Mouse (Mus musculus) ovary, postnatal 36 days (tissue): ENCODE data around the gene Fam43a.

Source experiments
- DNase-seq: peaks from one replicate; pipeline ENCODE4 v3.0.0; 2022; ENCODE audit warnings: low spot score, mixed read lengths

Fam43a gene

DNA sequence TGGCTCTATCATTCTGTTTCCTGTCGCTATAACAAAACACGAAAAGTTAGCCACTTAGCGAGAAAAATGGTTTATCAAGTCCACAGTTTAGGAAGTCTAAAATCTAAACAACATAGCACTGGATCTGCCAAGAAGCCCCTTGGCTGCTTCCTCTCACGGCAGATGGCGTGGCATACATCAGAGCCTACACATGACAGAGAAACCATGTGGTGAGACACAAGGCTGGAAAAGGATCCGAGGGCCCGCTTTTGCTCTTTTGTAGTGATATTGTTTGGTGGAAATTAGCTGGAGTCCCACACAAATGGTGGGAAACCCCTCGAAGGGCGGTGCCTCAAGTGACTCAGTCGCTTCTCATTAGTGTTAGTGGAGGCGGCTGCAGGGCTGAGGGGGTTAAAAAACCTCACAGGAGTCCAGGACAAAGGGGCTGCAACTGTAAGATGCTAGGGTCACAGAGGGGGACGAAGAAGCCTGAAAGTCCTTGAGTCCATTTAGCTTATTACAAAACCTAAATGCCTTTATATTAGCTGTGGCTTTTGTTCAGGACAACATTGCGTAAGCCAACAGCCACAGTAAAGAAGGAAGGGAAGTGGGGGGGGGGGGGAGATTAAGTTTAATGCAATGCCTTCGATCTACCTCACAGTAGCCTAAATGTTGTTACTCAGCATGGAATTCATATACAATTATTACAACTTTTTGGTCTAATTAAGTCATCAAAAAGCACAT lies 3.5 kb upstream of the Fam43a start:
- no peak for DNase-seq

DNA sequence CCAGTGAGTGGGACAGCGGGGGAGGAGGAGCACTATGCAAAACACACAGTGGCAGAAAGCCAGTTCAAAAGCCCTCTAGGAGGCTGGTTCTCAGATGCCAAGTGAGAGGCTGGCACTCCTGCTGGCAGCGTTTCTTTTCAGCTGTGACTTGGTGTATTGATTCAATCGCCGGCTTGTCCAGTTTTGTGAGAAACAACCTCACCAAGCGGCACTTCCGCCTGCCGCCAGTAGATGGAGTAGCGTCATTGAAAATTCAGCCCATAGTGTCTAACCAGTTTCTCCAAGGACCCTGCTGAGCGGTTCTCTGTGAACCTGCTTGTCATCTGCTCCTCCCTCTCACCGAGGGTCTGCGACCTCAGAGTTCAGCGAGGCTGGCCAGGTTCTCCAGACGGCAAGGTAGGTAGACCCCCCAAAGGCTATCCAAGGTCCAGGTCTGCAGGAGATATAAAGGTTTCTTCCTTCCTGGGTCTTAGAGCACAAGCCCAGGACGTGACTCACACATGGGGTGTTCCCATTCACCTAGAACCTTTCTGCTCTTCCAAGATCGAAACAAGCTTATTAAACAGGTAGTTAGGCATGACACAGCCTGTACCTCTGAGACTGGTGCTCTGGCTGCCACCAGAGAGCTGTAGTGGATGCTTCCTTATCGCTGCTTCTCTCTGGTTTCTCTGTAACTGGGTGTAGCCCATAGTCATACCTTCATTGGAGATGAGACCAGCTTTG lies 2.4 kb upstream of the Fam43a start:
- DNase-seq: peak; percentile 86

DNA sequence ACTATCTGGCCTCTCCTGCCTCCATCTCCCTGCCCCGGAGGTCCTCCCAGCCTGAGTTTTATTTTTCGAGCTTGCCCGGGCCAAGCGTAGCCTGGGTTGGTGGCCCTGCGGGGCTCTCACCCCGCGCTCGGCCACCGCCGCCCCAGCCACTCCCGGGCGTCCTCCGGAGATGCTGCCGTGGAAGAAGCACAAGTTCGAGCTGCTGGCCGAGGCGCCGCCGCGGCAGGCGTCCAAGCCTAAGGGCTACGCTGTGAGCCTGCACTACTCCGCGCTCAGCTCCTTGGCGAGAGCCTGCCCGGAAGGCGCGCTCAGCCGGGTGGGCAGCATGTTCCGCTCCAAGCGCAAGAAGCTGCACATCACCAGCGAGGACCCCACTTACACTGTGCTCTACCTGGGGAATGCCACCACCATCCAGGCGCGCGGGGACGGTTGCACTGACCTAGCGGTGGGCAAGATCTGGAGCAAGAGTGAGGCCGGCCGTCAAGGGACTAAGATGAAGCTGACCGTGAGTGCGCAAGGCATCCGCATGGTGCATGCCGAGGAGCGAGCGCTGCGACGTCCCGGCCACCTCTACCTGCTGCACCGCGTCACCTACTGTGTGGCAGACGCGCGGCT lies 1.0 kb downstream of the Fam43a start:
- peak; percentile 67 for DNase-seq

DNA sequence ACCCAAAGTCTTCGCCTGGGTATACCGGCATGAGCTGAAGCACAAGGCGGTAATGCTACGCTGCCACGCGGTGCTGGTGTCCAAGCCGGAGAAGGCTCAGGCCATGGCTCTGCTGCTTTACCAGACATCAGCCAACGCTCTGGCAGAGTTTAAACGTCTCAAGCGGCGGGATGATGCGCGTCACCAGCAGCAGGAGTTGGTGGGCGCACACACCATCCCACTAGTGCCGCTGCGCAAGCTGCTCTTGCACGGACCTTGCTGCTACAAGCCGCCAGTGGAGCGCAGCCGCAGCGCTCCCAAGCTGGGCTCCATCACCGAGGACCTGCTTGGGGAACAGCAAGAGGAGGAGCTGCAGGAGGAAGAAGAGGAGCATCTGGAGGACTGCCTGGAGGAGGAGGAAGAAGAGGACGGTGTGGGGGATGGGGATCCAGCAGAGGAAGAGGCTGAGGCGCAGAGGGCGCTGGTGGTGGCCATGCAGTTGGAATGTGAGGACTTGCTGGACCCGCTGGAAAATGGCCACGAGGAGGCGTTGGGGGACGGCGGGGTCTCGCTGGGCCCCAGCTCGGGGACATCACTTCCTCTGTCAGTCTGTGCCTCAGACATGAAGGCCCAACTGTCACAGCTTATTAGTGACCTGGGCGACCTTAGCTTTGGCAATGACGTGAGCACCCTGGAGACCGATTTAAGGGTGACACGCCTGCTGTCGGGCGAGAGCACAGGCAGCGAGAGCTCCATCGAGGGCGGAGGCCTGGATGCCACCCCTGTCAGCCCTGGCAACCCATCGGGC lies 1.7 kb downstream of the Fam43a start:
- peak; percentile 45 for DNase-seq

DNA sequence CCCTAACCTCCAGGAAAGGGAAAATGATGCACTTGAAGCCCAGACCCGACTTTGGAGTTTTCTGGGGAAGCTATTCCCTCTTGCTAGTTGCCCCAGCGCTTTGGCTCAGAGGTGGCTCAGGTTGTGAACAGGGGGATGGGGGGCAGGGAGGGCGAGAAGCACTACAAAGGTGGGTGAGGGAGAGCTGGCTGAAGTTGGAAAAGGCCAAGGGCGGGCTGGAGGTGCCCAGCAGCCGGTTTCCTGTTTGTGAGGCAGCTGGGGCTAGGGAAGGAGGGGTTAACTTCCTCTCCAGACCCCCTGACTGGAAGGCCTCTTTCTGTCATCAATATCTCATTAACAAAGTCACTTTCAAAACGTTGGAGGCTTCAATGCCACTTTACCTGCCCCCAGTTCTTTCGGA lies 2.4 kb downstream of the Fam43a start:
- no peak for DNase-seq

DNA sequence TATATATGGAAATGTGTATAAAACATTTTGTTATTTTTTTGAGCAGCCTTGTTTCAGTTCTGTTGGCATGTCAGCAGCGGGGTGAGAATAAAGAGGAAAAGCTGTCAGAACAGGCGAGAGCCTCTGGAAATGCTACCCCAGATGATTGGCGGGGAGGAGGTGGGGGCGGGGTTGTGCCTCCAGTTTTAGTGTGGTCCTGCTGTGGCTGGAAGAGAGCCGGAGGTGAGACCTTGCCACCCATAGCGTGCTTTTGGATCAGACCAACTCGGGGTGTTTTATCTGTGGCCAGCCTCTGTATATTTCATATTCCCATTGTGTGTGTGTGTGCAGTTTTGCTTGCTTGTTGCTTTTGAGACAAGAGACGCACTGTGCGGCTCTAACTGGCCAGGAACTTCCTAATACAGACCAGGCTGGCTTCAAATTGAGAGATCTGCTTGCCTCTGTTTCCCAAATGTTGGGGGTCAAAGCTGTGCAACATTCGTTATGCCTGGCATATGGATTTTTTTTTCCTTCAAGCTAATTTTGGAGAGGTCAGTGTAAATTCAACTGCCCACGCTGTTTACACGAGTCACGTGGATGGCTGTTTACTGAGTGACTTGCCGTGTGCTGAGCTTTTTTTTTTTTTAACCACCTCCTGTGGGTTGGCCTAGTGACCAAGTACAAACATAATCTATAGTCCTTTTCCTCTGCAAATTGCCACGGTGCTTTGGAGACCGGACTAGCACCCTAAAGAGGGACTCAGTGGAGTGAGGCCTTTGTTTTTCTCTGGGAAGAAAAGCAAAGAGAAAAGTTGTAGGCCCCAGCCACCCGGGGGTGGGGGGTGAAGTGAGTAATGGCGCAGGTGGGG lies 3.4 kb downstream of the Fam43a start:
- DNase-seq: no peak

DNA sequence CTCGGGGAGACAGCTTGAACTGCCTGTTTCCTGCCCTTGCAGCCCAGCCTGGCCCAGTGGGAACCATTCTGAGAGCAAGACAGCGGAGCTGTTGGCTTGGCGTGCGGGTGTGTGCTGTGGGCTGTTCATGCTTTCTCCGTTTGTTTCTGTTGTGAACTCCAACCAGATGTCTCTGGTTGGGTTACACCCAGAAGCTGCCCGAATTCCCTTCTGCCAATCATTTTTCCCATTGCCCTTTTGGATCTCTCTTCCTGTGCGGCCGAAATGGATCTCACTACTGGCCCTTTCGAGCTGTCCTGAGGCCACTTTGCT lies 4.0 kb downstream of the Fam43a start:
- DNase-seq: no peak

DNA sequence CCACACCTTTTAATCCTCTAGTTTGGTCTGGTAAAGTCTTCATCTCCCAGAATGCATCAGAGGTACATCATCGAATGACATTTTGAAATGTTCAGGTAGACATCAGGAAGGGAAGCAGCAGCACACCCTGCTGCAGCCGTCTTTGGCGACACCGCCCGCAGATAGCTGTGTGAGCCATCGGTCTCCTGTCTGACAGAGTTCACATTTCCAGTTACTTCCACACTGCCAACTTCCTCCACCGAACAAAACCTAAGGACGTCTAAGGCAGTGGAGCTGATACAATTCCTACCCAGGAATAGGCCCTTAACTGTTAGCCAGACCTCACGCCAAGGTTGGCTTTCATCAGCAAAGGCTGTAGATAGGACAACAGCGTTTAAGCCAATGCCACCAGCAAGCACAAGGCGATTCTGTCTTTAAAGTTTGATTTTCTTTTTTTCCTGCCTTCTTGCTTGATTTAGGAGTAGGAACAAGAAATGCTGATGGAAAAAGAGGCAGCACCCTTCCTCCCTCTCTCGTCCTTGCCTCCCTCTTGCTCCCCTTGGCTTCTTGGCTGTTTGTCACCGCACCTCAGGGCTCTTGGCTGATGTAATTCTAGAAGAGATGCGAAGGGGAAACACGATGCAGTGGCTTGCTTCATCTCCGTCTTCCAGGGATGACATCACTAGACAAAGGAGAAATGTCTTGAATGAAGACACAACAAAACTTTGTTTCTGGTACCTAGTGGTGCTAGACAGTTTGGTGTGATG lies 4.7 kb downstream of the Fam43a start:
- DNase-seq: no peak

DNA sequence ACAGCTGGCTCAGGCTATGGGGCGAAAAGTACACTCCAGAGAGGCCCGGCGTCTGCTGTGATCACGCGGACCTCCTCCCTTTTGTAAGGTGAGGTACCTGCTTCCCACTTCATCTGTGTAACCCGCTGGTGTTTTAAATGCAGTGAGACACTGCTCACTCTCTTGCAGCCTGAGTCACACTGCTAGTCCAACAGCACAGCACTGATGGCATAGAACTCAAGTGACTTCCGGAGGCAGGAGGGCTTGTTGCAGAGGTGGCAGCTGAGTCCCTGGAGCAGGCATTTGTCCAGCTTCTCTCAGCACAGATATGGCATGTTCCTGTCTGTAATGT lies 5.2 kb downstream of the Fam43a start:
- no peak for DNase-seq

DNA sequence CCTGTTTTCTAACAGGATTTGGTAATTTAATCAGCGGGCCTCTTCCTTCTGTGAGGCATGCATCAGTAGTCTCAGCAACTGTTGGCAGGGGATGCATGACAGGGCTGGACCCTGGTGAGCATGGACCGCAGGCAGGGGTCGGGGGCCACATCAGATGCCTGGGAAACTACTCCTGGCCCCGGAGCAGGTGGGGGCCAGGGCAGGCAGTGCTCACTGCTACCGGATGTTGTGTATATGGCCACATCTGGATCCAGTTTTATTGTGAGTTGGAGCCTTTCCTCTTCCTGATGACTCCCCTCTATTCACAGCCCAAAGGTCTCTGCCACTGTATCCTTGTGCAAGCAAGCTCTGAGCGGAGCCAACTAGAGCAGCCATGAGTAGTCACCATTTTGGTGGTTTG lies 6.0 kb downstream of the Fam43a start:
- DNase-seq: no peak

DNA sequence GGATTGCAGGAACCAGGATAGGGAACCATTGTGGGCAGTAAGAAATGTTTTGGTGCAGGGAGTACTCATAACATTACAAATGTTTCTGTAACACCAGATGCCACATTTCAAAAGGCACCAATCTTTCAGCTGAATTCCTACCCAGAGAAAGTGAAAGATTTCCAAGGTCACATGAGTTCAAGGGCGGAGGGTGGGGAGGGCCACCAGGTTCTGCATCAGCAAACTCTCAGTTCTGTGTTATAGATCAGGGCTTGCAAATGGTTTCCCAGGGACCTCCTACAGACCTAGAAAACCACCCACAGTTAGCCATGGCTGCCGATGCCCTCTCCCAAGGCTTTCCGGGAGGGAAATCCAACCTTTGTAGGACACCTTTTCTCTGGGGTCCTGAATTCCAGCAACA lies 8.3 kb downstream of the Fam43a start:
- DNase-seq: no peak

DNA sequence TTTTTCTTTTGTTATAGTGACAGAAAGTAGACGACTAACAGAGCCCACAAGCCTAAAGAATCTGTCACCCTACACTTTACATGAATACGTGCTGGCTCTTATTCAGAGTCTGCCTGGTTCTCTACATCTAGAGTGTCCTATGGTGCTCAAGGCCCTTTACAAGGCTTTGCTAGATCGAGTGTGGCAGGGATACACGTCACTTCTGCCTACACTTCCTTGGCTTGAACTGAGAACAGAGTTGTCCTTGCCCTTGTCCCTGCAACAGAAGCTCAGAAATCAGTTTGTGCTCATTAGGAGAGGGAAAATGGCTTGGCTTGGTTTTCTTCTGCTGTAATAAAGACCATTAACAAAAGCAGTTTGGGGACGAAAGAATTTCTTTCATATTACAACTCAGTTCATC lies 11.8 kb downstream of the Fam43a start:
- DNase-seq: no peak

DNA sequence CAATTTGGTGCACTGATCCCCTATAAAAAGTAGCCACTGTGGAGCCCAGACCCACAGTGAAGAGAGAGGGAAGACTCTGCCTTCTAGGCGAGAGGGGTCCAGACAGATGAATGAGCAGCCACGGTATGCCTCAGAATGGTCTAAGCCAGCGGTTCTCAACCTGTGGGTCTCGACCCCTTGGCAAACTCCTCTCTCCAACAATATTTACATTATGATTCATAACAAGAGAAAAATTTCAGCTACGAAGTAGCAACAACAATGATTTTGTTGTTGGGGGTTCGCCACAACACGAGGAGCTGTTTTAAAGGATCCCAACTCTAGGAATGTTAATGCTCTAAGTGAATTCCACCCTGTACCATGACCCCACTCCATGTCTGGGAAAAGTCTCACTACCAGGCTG lies 13.6 kb downstream of the Fam43a start:
- no peak for DNase-seq

DNA sequence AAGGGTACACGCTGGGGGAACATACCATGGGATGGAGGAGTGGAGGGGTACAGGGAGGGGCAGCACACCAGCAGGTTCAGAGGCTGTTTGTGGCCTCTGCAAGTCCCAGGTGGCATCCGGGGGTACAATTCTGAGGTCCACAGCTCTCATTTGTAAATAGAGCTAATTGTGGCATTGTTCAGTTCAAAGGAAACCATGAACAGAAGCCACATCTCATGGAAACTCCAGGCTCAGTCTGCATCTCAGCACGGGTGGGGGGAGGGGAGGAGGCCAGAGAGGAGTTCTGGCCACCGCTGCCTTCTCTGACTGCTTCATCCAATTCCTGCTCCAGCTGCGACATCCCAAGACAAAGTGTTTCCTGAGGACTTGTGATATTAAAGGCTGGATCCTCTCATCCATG lies 14.6 kb downstream of the Fam43a start:
- no peak for DNase-seq

DNA sequence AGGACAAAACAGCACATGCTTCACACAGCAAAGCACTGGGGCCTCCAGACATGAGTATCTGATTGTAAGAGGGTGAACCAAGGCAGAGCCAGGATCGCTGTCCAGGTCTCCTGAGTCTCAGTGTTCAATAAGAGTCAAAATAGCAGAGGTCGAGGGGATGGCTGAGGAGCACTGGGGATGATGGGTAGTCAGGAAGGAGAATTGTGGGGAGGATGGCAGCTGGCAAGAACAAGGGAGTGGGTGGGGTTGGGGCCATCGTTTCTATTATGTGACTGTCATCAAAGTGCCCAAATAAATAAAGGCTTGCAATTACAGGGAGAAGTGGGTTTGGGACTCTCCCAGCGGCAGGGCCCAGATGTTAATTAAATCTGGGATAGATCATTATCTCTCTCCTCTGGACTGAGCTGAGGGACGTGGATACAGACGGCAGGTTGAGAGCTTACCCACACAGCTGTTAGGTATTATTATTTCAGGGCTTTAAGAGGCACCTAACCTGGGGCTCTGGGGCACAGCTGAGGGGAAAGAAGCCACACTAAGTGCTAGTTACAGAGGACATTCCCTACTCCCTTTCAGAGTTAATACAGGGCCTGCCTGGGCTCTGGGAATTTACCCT lies 15.3 kb downstream of the Fam43a start:
- no peak for DNase-seq

DNA sequence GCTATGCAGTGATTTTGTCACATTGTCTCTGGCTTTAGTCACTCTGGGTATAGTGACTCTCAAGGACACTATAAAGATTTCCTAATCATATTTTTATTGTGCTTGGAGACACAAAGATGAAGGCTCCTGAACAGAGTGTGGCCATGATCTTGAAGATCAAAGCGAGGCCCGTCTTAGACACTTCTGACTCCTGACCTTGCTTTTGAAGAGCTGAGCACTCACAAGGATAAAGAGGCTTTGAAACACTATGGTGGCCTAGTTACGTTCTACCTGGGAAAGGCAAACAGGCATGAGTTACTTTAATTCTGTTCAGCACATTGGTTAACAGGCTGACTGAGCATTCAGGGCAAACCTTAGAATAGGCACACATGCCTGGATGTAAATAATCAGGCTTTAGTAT lies 16.8 kb downstream of the Fam43a start:
- DNase-seq: no peak

DNA sequence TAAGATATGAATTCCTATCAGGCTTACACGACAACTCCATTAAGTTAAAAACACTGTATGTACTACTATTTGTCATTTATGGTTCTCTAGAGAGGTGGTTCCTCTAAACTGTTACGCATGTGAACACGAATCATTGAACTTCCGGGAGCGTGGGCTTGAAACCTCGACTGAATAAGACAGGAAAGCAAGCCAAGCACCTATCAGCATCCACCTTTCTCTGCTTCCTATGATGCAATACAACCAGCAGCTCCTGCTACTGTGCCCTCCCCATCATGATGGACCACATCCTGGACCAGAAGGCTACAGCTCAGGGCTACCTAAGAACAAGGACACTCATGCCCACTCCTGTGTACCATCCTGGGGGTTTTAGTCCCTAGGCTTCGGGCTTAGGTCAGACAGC lies 24.1 kb downstream of the Fam43a start:
- DNase-seq: no peak

DNA sequence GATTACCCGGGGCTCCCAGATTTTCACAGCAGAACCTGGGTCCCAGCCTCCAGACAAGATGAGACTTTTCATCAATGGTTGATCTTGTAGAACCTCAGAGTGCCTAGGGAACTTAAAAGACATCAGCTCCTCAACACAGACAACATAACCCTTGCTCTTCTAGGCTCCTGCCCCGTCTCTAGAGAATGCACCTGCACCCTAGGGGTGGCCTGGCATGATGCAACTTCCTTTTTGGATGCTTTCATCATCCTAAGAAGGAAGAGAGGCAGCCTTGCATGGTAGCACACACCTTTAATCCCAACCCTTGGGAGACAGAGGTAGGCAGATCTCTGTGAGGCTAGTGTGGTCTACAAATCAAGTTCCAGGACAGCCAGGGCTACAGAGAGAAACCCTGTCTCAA lies 25.1 kb downstream of the Fam43a start:
- no peak for DNase-seq

DNA sequence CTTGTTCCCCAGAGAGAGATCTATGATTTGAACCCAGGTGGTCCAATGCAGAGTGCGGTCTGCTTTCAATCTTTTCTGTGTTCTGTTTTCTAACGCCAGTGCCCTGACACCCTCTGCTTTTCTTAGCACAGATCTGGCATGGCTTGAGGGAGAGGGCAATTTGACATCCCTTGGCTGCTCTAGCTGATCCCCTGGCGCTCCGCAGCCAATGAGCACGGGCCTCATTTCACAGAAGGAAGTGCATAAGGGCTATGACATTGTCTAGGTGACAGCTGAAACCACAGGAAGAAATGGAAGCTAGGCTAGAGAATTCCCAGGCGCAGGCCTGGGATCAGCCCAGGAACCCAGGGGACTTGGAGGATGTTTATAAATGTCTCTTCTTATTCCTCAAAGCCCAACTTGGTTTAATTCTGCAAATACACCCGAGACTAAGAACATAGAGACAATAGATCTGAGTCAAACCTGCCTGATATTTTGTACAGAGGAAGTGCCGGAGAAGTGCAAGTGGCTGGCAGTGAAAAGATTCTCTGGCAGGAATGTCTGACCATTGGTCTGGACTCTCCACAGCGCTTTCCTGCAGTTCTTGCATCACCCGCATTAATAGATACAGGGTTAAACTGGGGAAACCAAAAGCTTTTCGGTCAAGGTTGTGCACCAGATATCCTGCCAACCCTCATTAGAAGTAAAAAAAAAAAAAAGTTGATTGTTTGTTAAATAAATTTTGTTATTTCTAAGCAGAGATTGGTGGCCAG lies 28.2 kb downstream of the Fam43a start:
- no peak for DNase-seq

DNA sequence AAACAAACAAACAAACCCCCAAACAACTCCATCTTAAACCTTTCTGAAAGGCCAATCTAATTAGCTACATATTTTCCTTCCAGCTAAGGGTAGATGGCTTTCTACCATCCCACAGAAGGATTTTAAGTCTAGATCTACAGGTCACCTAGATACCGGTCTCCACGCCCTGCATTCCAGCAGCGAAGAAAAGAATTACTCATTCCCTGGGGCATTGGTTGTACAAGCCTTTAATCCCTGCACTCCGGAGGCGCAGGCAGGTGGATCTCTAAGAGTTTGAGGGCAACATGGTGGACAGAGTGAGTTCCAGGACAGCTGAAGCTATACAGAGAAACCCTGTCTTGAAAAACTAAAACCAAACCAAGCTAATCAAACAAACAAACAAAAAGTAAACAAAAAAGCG lies 28.9 kb downstream of the Fam43a start:
- DNase-seq: no peak
